Mouse (Mus musculus) CH12.LX (cell line): ENCODE measurements around the gene Ankrd22.

ENCODE experiments used
- CHD2 ChIP-seq: IDR thresholded peaks from 2 replicates; pipeline ENCODE4 v1.6.1; 2011; ENCODE audit warnings: low read length, improper control_type of control experiment
- CTCF ChIP-seq, 2 experiments: IDR thresholded peaks in 1 of 2; conservative IDR thresholded peaks in 1 of 2; 2 replicates each; pipeline ENCODE4 v1.5.1; 2011 to 2012; ENCODE audit warnings: low read depth in 2 of 2, low read length in 2 of 2, improper control_type of control experiment in 1 of 2, inconsistent platforms in 1 of 2, mild to moderate bottlenecking in 1 of 2, moderate library complexity in 1 of 2
- IRF4 ChIP-seq: IDR thresholded peaks from 2 replicates; pipeline ENCODE4 v1.6.1; 2014; ENCODE audit warnings: low read depth, mild to moderate bottlenecking, inconsistent platforms, low read length, improper control_type of control experiment
- MAX ChIP-seq: IDR thresholded peaks from 2 replicates; pipeline ENCODE4 v1.6.1; 2011; ENCODE audit warnings: low read length, improper control_type of control experiment
- MXI1 ChIP-seq: IDR thresholded peaks from 2 replicates; pipeline ENCODE4 v1.6.1; 2011; ENCODE audit warnings: mild to moderate bottlenecking, low read depth, low read length, improper control_type of control experiment
- MYC ChIP-seq: IDR thresholded peaks from 2 replicates; pipeline ENCODE4 v1.6.1; 2011; ENCODE audit warnings: low read depth, mild to moderate bottlenecking, improper control_type of control experiment, low read length
- POLR2A ChIP-seq: IDR thresholded peaks from 2 replicates; pipeline ENCODE4 v1.6.1; 2011; ENCODE audit warnings: low read depth, mild to moderate bottlenecking, improper control_type of control experiment, low read length
- TCF12 ChIP-seq: IDR thresholded peaks from 2 replicates; pipeline ENCODE4 v1.6.1; 2014; ENCODE audit warnings: low read depth, mild to moderate bottlenecking, inconsistent platforms, low read length, improper control_type of control experiment
- USF1 ChIP-seq: IDR thresholded peaks from 2 replicates; pipeline ENCODE4 v1.6.1; 2014; ENCODE audit warnings: low read depth, mild to moderate bottlenecking, inconsistent platforms, low read length, improper control_type of control experiment
- ZNF384 ChIP-seq: IDR thresholded peaks from 2 replicates; pipeline ENCODE4 v1.6.1; 2012; ENCODE audit warnings: low read depth, low read length, improper control_type of control experiment, inconsistent platforms

DNA sequence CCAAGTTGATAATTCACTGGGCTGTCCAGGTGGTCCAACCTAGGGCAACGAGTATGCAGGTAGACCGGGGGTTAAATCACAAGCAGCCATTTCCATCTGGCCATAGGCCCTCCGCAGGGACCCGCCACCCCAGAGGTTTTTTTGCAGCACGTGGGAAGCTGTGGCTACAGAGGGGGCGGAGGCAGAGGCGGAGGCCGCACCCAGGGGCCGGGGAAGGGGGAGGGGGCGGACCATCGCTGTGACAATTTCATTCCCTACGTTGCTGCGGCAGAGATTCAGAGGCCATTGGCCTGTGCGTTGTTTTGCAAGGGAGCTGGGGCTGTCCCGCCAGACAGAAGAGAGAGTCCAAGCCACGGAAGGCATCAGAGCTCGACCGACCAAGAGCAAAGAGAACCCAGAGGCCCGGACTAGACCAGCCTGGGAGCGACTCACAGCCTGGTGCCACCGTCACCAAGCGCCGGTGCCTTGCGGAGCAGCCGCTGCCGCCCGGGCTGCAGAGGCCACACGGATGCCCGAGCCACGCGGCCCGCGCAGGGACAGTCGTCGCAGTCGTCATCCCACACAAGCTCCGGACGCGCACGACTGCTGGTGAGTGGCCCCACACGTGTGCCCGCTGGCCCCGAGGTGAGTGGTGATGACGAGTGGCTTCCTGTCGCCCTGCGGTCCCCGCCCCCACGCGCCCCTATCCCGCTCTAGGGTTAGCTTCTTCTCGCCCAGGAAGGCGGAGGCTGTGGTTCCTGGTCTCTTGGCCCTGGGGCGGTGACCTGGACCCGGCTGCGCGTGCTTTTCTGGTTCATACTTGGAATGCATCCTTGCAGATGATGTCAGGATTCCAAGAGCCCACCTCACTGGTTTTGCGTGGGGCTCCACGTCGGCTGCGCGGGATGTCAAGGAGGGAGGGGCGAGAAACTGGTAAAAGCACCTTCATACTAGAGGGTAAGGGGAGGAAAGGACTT is 26.4 kb upstream of the Ankrd22 start, which contains the start of gene Stambpl1:
- TF ChIP-seq ZNF384 (peak; percentile 78), IRF4 (peak; percentile 40; the same call in 1 of the 2 replicates), POLR2A (peak; percentile 80), TCF12 (peak; percentile 56), MAX (peak; percentile 47; the same call in 1 of the 2 replicates), USF1 (peak; percentile 69), CTCF (conservative IDR thresholded peaks at IDR 0.05 in 1 of 2, IDR thresholded peaks at IDR 0.05 in 1 of 2; ENCODE audit: low read depth in 2 of 2, low read length in 2 of 2) (no peak), MYC (peak; percentile 48; the same call in 1 of the 2 replicates), CHD2 (no peak; the same call in 1 of the 2 replicates), MXI1 (peak; percentile 86)
